Mouse (Mus musculus): ENCODE measurements around the gene Mgat4b. TPM values are rescaled to one million over a fixed set of nuclear protein-coding genes. Genes with fewer than 3 reads are reported as not detected.

Mgat4b gene
- total RNA-seq, 4 experiments from 2014 or later: 73.7 to 78.1 (median 76.2) TPM

- no peak for DNase-seq (ENCODE audit: low spot score in 2 of 2)
Measured at GRCm38 (mm10) chr11:50245269-50245668, 34.6 kb downstream of the Mgat4b start.

GRCm38 (mm10) chr11:50248473-50249171 lies 37.9 kb downstream of the Mgat4b start:
- no peak for DNase-seq (ENCODE audit: low spot score in 2 of 2)

- DNase-seq (ENCODE audit: low spot score in 2 of 2): no peak
Measured at GRCm38 (mm10) chr11:50252166-50252565, 41.5 kb downstream of the Mgat4b start.

GRCm38 (mm10) chr11:50252684-50253265 lies 42.1 kb downstream of the Mgat4b start:
- no peak for DNase-seq (ENCODE audit: low spot score in 2 of 2)

- DNase-seq (ENCODE audit: low spot score in 2 of 2): no peak
Measured at GRCm38 (mm10) chr11:50253393-50253792, 42.7 kb downstream of the Mgat4b start.

- DNase-seq (ENCODE audit: low spot score in 2 of 2): peak; percentile 77 to 81
Measured at GRCm38 (mm10) chr11:50254010-50254580, 43.4 kb downstream of the Mgat4b start.

- DNase-seq (ENCODE audit: low spot score in 2 of 2): no peak
Measured at GRCm38 (mm10) chr11:50256615-50257014, 45.9 kb downstream of the Mgat4b start.

- DNase-seq (ENCODE audit: low spot score in 2 of 2): peak in 1 of 2 experiments; percentile 64
Measured at GRCm38 (mm10) chr11:50258310-50258709, 47.6 kb downstream of the Mgat4b start.

GRCm38 (mm10) chr11:50262020-50262419 lies 51.3 kb downstream of the Mgat4b start:
- DNase-seq (ENCODE audit: low spot score in 2 of 2): no peak

GRCm38 (mm10) chr11:50263198-50263597 lies 52.5 kb downstream of the Mgat4b start:
- no peak for DNase-seq (ENCODE audit: low spot score in 2 of 2)

GRCm38 (mm10) chr11:50265931-50266330 lies 55.2 kb downstream of the Mgat4b start:
- no peak for DNase-seq (ENCODE audit: low spot score in 2 of 2)

GRCm38 (mm10) chr11:50266997-50267396 lies 56.3 kb downstream of the Mgat4b start:
- no peak for DNase-seq (ENCODE audit: low spot score in 2 of 2)

- DNase-seq (ENCODE audit: low spot score in 2 of 2): no peak
Measured at GRCm38 (mm10) chr11:50269163-50269562, 58.5 kb downstream of the Mgat4b start.

GRCm38 (mm10) chr11:50269885-50270284 lies 59.2 kb downstream of the Mgat4b start:
- no peak for DNase-seq (ENCODE audit: low spot score in 2 of 2)

GRCm38 (mm10) chr11:50272819-50273218 lies 62.1 kb downstream of the Mgat4b start:
- DNase-seq (ENCODE audit: low spot score in 2 of 2): no peak

GRCm38 (mm10) chr11:50275077-50275476 lies 64.4 kb downstream of the Mgat4b start:
- DNase-seq (ENCODE audit: low spot score in 2 of 2): no peak

GRCm38 (mm10) chr11:50275568-50276151 lies 65.0 kb downstream of the Mgat4b start:
- no peak for DNase-seq (ENCODE audit: low spot score in 2 of 2)

- no peak for DNase-seq (ENCODE audit: low spot score in 2 of 2)
Measured at GRCm38 (mm10) chr11:50277025-50277424, 66.3 kb downstream of the Mgat4b start.

- no peak for DNase-seq (ENCODE audit: low spot score in 2 of 2)
Measured at GRCm38 (mm10) chr11:50277706-50278105, 67.0 kb downstream of the Mgat4b start.

GRCm38 (mm10) chr11:50279005-50279404 lies 68.3 kb downstream of the Mgat4b start:
- no peak for DNase-seq (ENCODE audit: low spot score in 2 of 2)

GRCm38 (mm10) chr11:50280053-50280452 lies 69.4 kb downstream of the Mgat4b start:
- DNase-seq (ENCODE audit: low spot score in 2 of 2): no peak

Data from layer of hippocampus, adult 8-10 months (tissue).